Mouse (Mus musculus): Measurements from ENCODE around the gene Gipc2.

Gipc2 gene

GRCm38 (mm10) chr3:152166699-152167451 lies 845 bp upstream of the Gipc2 start:
- TF ChIP-seq GATA4 (IDR thresholded peaks at IDR 0.05; ENCODE audit: insufficient replicate concordance, low read length) = no peak

- TF ChIP-seq GATA4 (IDR thresholded peaks at IDR 0.05; ENCODE audit: insufficient replicate concordance, low read length) = no peak
These were observed 505 bp downstream of the Gipc2 start for GRCm38 (mm10) chr3:152165351-152166098.

- no peak for TF ChIP-seq GATA4 (IDR thresholded peaks at IDR 0.05; ENCODE audit: insufficient replicate concordance, low read length)
These were observed 1.0 kb downstream of the Gipc2 start for GRCm38 (mm10) chr3:152165014-152165350.

- no peak for TF ChIP-seq GATA4 (IDR thresholded peaks at IDR 0.05; ENCODE audit: insufficient replicate concordance, low read length)
These were observed 2.7 kb downstream of the Gipc2 start for GRCm38 (mm10) chr3:152163320-152163719.

GRCm38 (mm10) chr3:152160607-152161006 lies 5.4 kb downstream of the Gipc2 start:
- no peak for TF ChIP-seq GATA4 (IDR thresholded peaks at IDR 0.05; ENCODE audit: insufficient replicate concordance, low read length)

- no peak for TF ChIP-seq GATA4 (IDR thresholded peaks at IDR 0.05; ENCODE audit: insufficient replicate concordance, low read length)
These were observed 6.7 kb downstream of the Gipc2 start for GRCm38 (mm10) chr3:152159321-152159720.

GRCm38 (mm10) chr3:152158344-152159291 lies 7.4 kb downstream of the Gipc2 start:
- TF ChIP-seq GATA4 (IDR thresholded peaks at IDR 0.05; ENCODE audit: insufficient replicate concordance, low read length) = no peak

- TF ChIP-seq GATA4 (IDR thresholded peaks at IDR 0.05; ENCODE audit: insufficient replicate concordance, low read length) = no peak
These were observed 9.1 kb downstream of the Gipc2 start for GRCm38 (mm10) chr3:152156816-152157496.

- TF ChIP-seq GATA4 (IDR thresholded peaks at IDR 0.05; ENCODE audit: insufficient replicate concordance, low read length) = no peak
These were observed 10.6 kb downstream of the Gipc2 start for GRCm38 (mm10) chr3:152155296-152155948.

GRCm38 (mm10) chr3:152154095-152154494 lies 11.9 kb downstream of the Gipc2 start:
- TF ChIP-seq GATA4 (IDR thresholded peaks at IDR 0.05; ENCODE audit: insufficient replicate concordance, low read length) = no peak

- no peak for TF ChIP-seq GATA4 (IDR thresholded peaks at IDR 0.05; ENCODE audit: insufficient replicate concordance, low read length)
These were observed 12.9 kb downstream of the Gipc2 start for GRCm38 (mm10) chr3:152153152-152153551.

- TF ChIP-seq GATA4 (IDR thresholded peaks at IDR 0.05; ENCODE audit: insufficient replicate concordance, low read length) = no peak
These were observed 13.6 kb downstream of the Gipc2 start for GRCm38 (mm10) chr3:152152483-152152804.

- no peak for TF ChIP-seq GATA4 (IDR thresholded peaks at IDR 0.05; ENCODE audit: insufficient replicate concordance, low read length)
These were observed 14.1 kb downstream of the Gipc2 start for GRCm38 (mm10) chr3:152151725-152152482.

GRCm38 (mm10) chr3:152149863-152150262 lies 16.2 kb downstream of the Gipc2 start:
- no peak for TF ChIP-seq GATA4 (IDR thresholded peaks at IDR 0.05; ENCODE audit: insufficient replicate concordance, low read length)

Data from liver, adult (tissue).